Mouse (Mus musculus) right cerebral cortex, postnatal 4 days (tissue): ENCODE measurements at regions not wholly inside any gene's neighbourhood (a gene's known extent, or its start where the extent isn't known, plus 50 kb on each side); places are given as distances from the start of the nearest gene placed in this dataset.

ENCODE experiments used
- DNase-seq: peaks from one replicate; pipeline ENCODE4 v3.0.0-alpha.2; 2022

DNA sequence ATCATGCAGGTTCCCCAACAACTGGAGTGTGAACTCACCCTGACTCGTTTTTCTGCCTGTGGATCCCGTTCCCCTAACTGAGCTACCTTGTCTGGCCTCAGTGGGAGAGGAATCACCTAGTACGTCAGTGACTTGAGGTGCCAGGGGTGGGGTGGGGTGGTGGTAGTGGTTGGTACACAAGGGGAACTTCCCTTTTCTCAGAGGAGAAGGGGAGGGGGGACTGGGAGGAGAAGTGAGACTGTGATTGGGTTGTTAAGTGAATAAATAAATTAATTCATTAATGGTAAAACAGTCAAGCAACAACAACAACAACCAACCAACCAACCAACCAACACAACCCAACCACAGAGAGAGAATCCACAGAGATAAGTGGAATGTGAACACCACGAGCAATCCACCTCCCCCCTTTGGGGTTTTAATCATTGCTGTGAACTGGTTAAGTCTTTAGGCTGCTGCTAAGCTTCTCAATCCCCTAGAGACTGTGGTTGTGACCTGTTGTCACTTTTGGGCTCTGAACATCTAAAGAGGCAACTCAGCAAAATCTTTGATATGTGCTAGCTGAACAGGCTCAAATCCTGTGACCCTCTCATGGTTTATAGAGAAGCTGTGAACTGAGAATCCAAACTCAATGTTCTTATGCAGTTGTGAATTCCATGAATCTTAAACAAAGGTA, 111.0 kb upstream of the Fbxo11 start:
- no peak for DNase-seq

DNA sequence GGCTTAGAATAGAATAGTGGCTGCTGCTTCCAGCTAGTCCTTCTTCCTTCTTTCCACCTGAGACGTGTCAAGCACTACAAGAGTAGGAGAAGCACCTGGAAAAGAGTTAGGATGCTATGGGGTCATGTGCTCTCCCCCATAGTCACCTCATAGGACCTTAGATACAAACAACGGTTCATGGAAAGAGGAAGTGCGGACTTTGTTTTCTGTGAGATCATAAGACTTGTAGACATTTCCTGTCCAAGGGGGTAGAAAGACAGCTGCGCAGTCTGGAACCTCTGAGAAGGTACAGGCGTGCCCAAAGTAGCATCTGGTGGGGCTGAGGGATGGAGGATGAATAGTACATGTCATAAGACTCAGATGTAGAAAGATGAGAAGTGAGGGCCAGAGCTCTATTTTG, 125.6 kb upstream of the Fbxo11 start:
- DNase-seq = no peak

DNA sequence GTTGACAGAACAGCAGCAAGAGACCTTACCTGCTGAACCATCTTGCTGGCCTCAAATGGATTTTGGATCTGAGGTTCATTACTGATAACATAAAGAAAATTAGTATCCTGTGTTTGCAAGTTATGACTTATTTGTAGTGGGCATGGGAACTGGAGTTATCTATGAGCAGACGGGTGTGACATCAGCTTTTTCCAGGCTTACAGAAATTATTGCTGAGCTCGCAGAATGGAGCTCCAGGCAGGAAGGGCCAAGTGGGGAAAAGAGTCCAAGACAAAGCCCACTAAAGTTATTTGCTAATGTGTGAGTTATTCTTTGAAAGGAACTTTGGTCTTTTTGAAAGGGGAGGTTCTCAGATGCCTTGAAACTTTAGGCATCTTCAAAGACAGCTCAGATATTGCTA, 126.4 kb upstream of the Fbxo11 start:
- no peak for DNase-seq

DNA sequence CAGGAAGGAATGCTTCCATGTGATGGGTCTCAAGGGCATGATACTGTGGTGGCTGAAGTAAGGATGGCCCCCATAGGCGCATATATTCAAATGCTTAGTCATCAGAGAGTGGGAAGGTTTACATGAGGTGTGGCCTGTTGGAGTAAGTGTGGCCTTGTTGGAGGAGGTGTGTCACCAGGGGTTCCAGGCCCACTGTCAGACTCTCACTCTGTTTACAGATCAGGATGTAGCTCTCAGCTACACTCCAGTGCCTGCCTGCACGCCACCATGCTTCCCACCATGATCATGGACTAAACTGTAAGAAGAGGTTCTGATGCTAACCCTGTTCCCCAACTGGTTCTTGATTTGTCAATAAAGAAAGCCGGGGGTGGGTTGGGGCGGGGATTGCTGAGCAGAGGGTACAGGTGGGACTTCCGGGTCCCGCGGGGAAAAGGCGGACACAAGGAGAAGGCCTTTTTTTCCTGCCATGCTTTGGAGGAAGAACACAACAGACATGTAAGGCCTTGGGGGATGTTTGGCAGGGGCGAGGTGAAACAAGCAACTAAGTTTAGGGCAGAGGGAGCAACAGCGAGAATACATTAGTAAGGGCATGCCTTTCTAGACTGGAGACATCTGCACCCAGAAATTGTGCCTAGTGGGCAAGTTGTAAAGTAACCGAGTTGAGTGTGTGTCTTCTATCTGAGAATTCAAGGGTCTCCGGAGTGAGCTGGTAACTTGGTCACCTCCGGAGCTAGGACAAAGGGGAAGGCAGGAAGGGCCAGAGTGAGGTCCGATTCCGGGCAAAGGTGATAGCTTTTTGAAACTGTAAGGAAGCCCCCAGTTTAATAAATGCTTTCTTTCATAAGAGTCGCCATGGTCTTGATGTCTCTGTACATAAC, 127.1 kb upstream of the Fbxo11 start:
- no peak for DNase-seq

DNA sequence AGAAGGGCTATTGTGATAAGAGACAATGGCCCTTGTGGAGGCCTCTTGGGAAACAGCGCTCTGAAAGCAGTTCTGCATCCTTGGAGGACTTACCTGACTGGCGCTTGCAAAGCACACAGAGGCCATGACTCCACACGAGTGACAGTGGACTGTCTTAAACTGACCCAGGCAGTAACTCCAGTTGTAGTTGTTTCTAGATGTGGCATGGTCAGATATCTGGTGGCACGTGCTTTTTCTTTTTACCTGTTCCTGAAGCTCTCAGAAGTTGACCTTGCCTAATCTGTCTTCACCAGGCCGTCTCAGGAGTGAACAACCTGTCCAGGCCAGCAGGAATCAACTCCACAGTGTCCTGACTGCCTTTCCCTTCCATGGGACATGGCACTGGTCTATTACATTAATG, 129.6 kb upstream of the Fbxo11 start:
- DNase-seq = no peak

DNA sequence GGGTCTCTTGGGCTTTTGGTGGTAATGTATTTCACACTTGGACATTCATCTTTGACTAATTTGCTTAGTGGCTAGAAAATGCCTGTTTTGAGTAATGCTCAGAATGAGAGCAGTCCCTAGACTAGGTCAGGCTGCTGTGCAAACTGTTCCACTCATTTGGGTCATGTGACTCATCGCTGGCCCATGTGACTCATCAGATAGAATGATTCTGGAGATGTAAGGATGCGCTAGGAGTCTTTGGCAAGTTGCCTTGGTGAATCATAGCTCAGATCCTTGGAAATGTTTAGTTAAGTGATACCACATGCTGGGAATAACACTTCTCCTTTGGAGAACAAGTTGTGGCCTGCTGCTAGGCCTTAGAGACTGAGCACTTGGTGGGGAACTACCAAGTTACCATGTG, 130.2 kb upstream of the Fbxo11 start:
- DNase-seq = no peak

DNA sequence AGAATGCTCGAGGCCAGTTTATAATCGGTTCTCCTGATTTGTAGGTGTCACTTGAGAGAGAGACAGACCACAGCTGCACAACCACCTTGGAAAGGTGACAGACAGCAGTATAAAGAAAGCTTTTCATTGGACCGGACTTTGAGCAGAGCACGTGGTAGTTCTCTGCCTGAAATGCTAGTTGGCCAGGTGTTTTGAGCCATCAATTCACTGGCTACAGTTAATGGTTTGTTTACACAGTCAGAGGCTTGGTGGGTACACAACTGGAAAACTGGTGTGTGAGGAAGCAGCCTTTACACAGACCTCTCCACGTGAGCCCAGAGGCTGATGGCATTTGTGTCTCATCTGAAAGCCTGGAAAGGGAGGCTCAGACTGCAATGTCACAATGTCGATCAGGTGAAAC, 130.8 kb upstream of the Fbxo11 start:
- no peak for DNase-seq

DNA sequence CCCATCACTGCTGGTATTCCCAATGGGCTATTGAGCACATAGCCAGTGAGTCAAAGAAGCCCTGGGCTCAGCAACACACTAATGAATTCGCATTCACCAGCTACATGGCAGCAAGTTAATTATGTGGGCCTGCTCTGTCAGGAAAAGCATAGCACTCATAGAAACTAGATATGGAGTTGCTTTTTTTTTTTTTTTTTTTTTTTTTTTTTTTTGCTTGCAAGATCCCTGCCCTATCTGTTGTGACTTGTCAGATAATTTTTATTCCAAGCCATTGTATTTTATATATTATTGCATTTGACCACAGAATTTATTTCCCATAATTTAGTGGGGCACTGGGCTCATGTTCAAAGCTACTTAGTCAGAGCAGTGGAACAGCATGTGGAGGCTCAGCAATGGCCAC, 131.2 kb upstream of the Fbxo11 start:
- DNase-seq = no peak

DNA sequence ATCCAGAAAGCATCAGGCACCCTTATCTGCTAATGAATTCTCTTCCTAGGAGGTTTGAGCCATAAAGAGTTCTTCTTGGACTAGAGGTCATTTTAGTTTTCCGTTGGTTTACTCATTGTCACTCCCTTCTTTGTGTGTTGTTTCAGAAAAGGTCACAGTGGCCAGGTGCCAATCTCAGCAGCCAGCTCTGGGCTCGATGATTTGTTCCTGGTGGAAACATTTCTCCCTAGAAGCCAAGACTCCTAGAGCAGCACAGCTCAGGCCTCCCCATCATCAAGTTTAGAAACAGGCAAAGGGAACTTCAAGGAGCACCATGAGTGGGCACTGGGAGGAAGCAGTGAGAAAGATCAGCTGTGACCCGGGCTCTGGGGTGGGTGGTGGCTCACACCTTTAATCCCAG, 132.3 kb upstream of the Fbxo11 start:
- DNase-seq = no peak

DNA sequence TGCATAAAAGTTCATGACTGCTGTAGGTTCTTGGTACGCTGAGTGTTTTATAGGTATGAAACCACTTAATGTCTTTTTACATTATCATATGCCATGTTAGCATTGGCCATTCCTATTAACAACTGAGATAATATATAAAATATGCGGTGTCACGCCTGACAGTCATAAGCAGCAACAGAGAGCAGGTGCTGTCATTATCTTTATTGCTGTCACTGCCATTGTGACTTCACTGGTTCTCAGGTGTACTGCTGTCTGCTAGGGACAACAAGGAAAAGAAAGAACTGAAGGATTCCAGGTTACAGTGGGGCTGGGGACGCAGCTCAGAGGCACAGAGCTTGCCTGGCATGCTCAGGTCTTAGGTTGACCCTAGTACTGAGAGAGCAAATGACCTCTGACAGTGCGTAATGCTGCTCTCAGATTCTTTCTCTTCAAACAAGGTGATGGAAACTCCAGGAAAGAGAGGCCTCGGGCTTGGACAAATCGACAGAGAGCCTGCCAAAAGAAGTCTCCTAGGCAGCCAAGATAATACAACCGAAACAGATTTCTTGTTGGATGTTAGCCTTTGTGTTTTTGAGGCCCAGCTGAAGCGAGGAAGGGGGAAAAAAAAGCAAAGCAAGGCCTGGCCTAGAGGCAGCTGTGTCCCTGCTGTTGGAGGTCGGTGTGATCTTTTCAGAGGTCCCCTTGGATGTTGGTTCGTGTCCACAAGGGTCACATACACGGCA, 136.3 kb upstream of the Fbxo11 start:
- DNase-seq = no peak

DNA sequence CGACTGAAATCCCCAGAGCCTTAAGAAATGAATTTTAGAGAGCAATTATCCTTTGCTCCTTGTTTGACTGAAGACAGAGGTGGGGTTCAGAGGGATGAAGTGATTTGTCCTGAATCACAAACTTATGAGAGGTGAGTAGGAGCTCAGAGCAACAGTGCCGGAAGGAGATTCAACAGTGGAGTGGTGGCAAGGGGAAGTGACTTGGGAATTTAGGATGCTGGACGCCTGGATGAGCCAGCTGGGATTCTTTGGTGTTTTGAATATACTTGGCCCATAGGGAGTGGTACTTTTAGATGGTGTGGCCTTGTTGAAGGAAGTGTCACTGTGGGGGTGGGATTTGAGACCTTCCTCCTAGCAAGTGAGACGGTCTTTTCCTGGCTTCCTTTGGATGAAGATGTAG, 137.1 kb upstream of the Fbxo11 start:
- DNase-seq = no peak

DNA sequence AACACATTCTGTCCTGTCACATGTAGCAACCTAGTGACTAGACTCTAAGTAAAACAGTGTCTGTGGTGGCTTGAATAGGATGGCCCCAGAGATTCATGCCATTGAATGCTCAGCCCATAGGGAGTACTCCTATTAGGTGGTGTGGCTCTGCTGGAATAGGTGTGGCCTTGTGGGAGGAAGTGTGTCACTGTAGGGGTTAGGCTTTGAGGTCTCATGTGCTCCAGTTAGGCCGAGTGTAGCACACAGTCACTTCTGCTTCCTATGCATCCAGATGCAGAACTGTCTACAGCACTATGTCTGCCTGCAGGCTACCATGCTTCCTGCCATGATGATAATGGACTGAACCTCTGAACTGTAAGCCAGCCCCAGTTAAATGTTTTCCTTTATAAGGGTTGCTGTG, 144.5 kb upstream of the Fbxo11 start:
- DNase-seq = no peak

DNA sequence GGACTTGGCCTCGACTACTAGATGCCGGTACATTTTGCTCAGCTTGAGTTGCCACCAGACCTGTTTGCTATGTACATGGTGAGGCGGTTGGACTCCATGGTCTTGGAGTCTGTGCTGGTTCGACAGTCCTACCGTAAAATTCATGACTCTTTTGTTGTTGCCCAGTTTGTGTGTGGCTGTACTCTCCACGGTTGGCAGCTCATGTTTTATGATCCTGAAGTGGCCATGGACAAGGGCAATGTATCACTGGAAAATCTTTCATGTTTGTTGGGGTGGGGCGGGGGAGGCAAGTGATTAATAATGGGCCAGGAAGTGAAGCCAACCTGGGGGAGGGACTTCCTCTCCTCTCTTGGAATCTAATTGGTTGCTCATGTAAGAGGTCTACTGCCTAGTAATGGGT, 147.0 kb upstream of the Fbxo11 start:
- DNase-seq = no peak

DNA sequence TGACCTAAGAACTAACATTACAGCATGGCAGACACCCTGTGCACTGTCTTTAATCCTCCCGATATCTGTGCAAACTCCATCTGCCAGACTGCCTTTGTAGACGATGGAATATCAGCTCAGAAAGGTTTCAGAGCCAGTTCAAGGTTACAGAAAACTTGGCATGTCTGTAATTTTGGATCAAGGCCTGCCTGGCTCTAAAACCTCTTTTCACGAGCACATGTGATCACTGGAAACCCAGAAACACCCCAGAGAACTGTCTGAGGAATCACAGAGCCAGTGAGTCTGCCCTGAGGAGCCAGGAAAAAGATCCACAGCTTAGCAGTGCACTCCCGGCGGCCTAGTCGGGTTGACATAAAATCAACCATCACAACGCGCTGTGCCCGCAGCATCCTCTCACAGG, 149.7 kb upstream of the Fbxo11 start:
- no peak for DNase-seq

DNA sequence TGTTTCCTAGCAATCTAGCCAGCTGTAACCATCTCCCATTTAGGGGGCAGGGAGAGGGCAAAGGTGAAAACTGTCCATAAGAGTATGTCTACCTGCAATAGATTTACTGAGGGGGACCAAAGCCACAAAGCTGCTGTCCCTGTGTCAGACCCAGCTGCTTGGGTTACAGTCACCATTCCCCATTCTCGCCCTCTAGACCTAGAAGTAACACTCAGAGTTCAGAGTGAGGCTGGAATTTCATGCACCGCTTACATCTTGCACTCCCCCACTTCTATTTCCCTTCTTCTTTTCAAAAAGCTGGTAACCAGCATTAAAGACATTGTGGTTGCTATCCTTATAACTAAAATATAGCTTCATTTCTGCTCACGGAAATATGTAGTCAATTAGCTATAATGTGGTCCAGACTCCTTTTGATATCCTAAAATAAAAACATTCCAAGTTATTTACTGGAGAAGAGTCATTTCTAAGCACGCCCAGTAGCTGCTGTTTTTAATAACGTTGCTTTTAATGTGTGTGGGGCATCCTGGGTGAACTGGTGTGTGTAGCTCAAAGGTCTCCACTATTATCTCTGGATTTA, 157.4 kb upstream of the Fbxo11 start:
- DNase-seq = no peak

DNA sequence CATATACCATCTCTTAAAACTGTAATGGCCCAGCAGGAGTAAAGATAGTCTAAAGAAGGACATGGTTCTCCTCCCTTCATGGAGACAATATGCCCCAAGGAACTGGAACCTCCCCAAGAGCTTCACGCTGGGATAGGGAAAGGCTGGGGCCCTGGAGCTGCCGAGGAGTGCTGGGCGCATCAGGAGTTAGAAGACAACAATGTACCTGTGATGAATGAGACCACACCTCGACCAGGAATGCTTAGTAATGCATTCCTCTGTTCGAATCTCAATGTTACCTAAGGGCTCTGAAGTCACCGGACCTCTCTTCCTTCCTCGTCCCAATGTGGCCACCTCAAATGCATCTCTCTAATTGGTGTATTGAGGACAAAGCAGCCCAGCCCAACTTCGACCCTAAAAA, 175.4 kb upstream of the Fbxo11 start:
- no peak for DNase-seq

DNA sequence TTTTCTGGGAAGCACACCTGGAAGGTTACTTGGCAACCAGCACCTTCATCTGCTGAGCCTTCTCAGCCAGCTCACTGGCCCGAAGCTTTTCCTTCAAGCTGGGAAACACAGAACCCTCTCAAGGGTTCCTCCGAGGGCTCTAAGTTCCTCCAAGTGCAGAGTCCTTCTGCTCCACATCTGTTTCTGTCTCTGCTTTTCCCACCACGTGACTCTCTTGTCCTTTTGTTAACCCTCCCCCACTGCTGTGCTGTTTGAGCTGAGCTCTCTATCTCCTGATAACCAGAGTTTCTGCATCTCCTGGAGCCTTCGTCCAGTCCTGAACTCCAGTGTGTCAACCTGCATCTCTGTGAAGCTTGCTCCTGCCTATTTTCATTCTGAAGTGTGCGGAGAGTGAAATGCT, 183.5 kb upstream of the Fbxo11 start:
- DNase-seq = no peak

DNA sequence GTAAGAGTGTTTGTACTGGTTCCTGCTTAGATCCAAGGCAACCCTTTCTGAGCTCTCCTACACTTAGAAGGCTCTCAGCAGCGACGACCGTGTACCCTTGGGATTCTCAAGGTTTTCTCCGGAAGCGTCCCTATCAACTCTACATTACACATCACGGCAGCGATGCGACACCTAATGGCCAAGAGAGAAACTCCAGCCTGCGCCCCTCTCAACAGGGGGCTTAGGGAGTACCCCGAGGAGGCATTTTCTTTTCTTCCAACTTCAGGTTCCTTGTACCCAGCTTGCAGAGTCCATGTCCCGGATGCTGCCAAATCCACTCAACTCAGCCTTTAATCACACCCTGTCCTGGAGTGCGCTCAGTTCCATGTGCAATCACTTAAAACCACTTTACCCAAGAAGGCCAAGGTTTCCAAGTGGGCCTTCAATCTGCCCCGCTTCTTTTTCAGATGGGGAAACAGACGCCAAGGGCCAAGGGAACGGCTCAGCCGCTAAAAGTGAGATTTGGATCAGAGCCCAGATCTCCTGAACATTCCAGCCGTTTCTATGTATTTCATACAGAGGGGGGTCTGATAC, 186.9 kb upstream of the Fbxo11 start:
- DNase-seq = peak; percentile 77

DNA sequence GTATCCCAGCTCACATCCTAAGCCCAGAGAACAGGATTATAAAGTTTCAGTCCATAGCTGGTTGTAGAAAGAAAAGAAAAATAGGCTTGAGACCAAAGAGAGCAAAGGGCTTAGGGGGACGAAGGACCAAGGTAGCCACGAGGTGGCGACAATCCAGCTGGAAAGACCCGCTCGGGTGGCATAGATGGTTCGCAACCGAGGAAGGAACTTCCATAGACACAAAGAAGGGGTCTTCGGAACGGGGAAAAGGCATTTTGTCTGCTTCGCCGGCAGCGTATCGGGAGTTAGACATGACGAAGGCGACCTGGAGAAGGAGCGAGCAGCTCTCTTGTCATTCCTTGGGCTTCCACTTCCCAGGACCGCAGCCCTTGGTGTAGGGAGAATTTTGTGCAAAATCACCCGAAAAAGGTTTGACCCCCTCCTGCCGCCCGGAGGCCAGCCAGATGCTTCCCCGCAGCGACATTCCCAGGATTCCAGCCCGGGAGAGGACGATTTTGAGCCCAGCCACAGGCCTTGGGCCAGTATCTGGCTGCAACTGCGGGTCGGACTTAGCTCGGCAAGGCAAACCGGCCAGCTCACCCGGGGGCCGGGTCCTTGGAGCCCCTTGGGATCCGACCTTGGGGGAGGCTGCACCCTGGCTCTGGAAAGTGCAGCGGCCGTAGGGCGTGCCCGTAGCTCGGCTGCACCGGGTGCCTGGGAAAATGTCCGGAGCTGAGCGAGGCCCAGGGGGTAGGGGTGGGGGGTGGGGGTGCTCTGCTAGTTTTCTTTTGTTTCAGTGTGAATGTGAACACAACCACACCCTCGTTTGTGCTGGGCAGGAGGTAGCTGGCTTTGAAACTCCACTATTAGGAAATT, 184.5 kb upstream of the Foxn2 start:
- DNase-seq = peak; percentile 82

DNA sequence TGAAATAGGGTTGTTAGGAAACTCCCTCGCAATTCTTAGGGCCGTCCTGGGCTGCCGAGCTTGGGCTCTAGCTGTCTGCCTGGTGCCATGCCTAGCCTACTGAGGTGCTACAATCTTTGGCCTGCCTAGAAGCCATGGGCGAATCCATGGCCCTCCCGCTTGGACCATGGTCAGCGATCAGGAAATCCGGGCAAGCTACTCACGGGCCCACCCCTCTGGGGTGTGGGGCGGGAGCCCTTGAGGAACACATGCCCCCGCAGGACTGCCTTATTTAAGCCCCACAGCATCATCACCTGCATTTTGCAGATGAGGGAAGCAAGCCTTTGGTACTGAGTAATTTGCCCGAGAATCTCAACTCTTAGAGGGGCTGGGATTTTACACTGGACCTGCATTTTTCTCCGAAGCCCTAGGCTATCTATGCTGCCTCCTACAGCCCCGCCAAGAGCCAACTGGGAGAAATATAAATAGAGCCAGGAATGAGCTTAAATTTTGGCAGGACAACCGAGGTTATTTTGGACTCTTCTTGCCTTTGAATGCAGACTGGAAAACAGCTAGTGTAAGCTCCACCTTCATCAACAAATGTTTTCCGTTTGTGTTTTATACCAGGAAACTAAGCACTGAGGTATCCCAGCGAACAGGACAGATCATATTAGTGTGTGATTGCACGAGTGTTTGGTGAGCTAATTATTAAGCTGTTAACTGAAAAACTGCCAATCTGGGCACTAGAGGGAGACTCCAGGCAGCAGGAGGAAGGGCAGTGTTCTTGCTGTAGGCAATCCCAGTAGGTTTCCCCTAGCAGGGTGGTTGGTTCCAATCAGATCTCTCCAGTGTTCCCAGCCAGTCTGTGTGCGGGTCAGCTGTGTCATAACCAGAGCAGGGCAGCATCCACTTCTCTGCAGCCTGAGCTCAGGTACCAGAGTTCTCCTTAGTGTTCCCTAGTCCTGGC, 183.6 kb upstream of the Foxn2 start:
- peak; percentile 37 for DNase-seq

DNA sequence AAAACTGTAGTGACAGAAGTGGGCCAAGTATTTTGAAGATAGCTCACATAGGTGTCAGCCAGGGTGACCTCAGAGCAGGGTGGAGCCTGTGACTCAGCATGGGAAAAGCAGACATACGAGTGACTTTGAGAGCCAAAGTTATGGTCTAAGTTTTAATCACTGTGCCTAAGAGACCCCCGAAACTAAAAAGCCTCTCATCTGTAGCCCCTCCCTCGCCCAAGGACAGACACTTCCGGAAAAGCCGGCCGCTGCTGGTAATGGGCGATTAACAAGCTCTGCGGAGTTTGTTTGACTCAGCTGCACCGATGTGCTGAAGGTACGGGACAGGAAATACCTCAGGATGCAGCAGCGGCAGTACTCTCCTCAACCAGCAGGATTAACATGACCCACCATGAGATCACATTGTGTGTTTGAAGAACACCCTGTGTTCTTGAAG, 182.1 kb upstream of the Foxn2 start:
- no peak for DNase-seq
